Mouse (Mus musculus) CH12F3 (cell line): ENCODE results near the gene Ankmy1.

Experiments
- in situ Hi-C: fragments of 300-500 bp; cut with MboI; formaldehyde crosslinking; loops from 2 replicates; pipeline ENCODE4 v1.14.3; 2020; ENCODE audit warnings: low sequenced_read_pairs

The Ankmy1 gene

GRCm38 (mm10) chr1:92902786-92903185, at the start of gene Ankmy1:
TSS of gene Ankmy1 (minus strand) at chr1:92902906.
- in situ Hi-C loops: no loop called here

GRCm38 (mm10) chr1:92950607-92951006, 47.9 kb upstream of the Ankmy1 start, which contains the start of gene Gpr35:
TSS of gene Gpr35 (plus strand) at chr1:92950865.
- in situ Hi-C loops: no loop called here

GRCm38 (mm10) chr1:92949426-92949825, 46.7 kb upstream of the Ankmy1 start:
- in situ Hi-C loops: no loop called here

- in situ Hi-C loops: no loop called here
These were observed 45.3 kb upstream of the Ankmy1 start for GRCm38 (mm10) chr1:92947966-92948365.

GRCm38 (mm10) chr1:92943219-92943989, 40.7 kb upstream of the Ankmy1 start:
- in situ Hi-C loops: no loop called here

GRCm38 (mm10) chr1:92939746-92940145, 37.0 kb upstream of the Ankmy1 start:
- in situ Hi-C loops: no loop called here

- in situ Hi-C loops: no loop called here
These were observed 35.1 kb upstream of the Ankmy1 start for GRCm38 (mm10) chr1:92937797-92938196.

- in situ Hi-C loops: no loop called here
These were observed 33.8 kb upstream of the Ankmy1 start for GRCm38 (mm10) chr1:92936467-92936866.

- in situ Hi-C loops: no loop called here
These were observed 33.3 kb upstream of the Ankmy1 start for GRCm38 (mm10) chr1:92935977-92936376.

- in situ Hi-C loops: no loop called here
These were observed 32.6 kb upstream of the Ankmy1 start for GRCm38 (mm10) chr1:92935054-92935962.

- in situ Hi-C loops: no loop called here
These were observed 31.6 kb upstream of the Ankmy1 start, which contains the start of gene Capn10 for GRCm38 (mm10) chr1:92934182-92934827. TSS of gene Capn10 (plus strand) at chr1:92934376.

GRCm38 (mm10) chr1:92933611-92934010, 30.9 kb upstream of the Ankmy1 start:
- in situ Hi-C loops: no loop called here

- in situ Hi-C loops: no loop called here
These were observed 27.5 kb upstream of the Ankmy1 start for GRCm38 (mm10) chr1:92930171-92930706.

- in situ Hi-C loops: no loop called here
These were observed 18.8 kb upstream of the Ankmy1 start for GRCm38 (mm10) chr1:92921496-92921895.

- in situ Hi-C loops: no loop called here
These were observed 17.9 kb upstream of the Ankmy1 start for GRCm38 (mm10) chr1:92920474-92921200.

GRCm38 (mm10) chr1:92919775-92920174, 17.1 kb upstream of the Ankmy1 start:
- in situ Hi-C loops: no loop called here

GRCm38 (mm10) chr1:92919151-92919550, 16.4 kb upstream of the Ankmy1 start:
- in situ Hi-C loops: no loop called here

GRCm38 (mm10) chr1:92916725-92917124, 14.0 kb upstream of the Ankmy1 start:
- in situ Hi-C loops: no loop called here

GRCm38 (mm10) chr1:92914993-92915392, 12.3 kb upstream of the Ankmy1 start:
- in situ Hi-C loops: no loop called here

- in situ Hi-C loops: no loop called here
These were observed 11.5 kb upstream of the Ankmy1 start for GRCm38 (mm10) chr1:92914239-92914638.
